ENCODE assay signal across 18 mouse cellular contexts in genomic region chr11:108356020-108356419, GRCm38 (mm10). TPM values are rescaled to one million over a fixed set of nuclear protein-coding genes. Genes with fewer than 3 reads are reported as not detected.
"Had no signal": no experiment of that assay in that cellular context is flagged by ENCODE, and none has a peak within 500 bp of the region (broad histone marks: within the 10 kb centered on the region; RNA-seq: fewer than 3 reads in every experiment).

No protein-coding gene starts in this region.

- H3K9me3 ChIP-seq: neural tube, embryonic 13.5 days; neural tube, embryonic 15.5 days; stomach, embryonic 15.5 days had no signal

- DNase-seq: retina, postnatal 1 day; right cerebral cortex, adult 18-20 months; right cerebral cortex, postnatal 14 days; right cerebral cortex, postnatal 25 days; right cerebral cortex, postnatal 4 days; spleen, adult 18-20 months; thymus, adult 18-20 months; thymus, adult 2 months; thymus, postnatal 14 days; thymus, postnatal 25 days; thymus, postnatal 36 days; thymus, postnatal 4 days had no signal

- H3K9ac ChIP-seq: neural tube, embryonic 13.5 days; neural tube, embryonic 15.5 days; stomach, embryonic 15.5 days had no signal

- H3K4me1 ChIP-seq: neural tube, embryonic 13.5 days; neural tube, embryonic 15.5 days; stomach, embryonic 15.5 days had no signal

- H3K36me3 ChIP-seq: neural tube, embryonic 13.5 days; neural tube, embryonic 15.5 days; stomach, embryonic 15.5 days had no signal

- H3K4me2 ChIP-seq: neural tube, embryonic 13.5 days; neural tube, embryonic 15.5 days; stomach, embryonic 15.5 days had no signal

- H3K27me3 ChIP-seq: neural tube, embryonic 13.5 days; neural tube, embryonic 15.5 days; stomach, embryonic 15.5 days had no signal

- H3K4me3 ChIP-seq: neural tube, embryonic 13.5 days; neural tube, embryonic 15.5 days; stomach, embryonic 15.5 days had no signal

- H3K27ac ChIP-seq: neural tube, embryonic 13.5 days; neural tube, embryonic 15.5 days; stomach, embryonic 15.5 days; stomach, postnatal 0 days had no signal

RNA-seq across cellular contexts. Expression of gene Apoh, which starts 12.9 kb away (rescaled TPM):
- polyA plus RNA-seq: neural tube, embryonic 14.5 days; spleen, adult 2 months had no signal
